Mouse (Mus musculus) macrophage (primary cell): ENCODE measurements around the gene Gm49661. TPM values are rescaled to one million over a fixed set of nuclear protein-coding genes. Genes with fewer than 3 reads are reported as not detected.

Source experiments
- H3K27ac ChIP-seq: fragments of 350-480 bp; formaldehyde crosslinking; 2 replicates; pipeline ENCODE4 v1.9.0; 2021
- H3K36me3 ChIP-seq: fragments of 350-480 bp; formaldehyde crosslinking; 2 replicates; pipeline ENCODE4 v1.9.0; 2021; ENCODE audit errors: inconsistent target
- H3K4me3 ChIP-seq: fragments of 350-480 bp; formaldehyde crosslinking; 2 replicates; pipeline ENCODE4 v1.9.0; 2021; ENCODE audit errors: inconsistent target
- H3K79me2 ChIP-seq: fragments of 350-480 bp; formaldehyde crosslinking; 2 replicates; pipeline ENCODE4 v1.9.0; 2021; ENCODE audit errors: inconsistent target
- WGBS: methylation state at CpG from one replicate; pipeline ENCODE4 v1.1.7; 2026; ENCODE audit warnings: inconsistent platforms; ENCODE audit not compliant: missing documents; 5-methylcytosine and 5-hydroxymethylcytosine counted together
- polyA plus RNA-seq: library from polyadenylated mRNA; stranded (reverse); fragments of 250-400 nt; gene quantifications from 3 replicates; pipeline ENCODE4 v1.2.4, GENCODE M21; 2018; ENCODE audit warnings: inconsistent platforms

Gene Gm49661
- polyA plus RNA-seq, 1 experiment from 2014 or later, result not detected

- Histone ChIP-seq H3K4me3 (peak overlapping the region; percentile 42; the same call in 1 of the 2 replicates), H3K36me3 (no peaks in the 10 kb centered on the region), H3K79me2 (no peaks in the 10 kb centered on the region), H3K27ac (peak overlapping the region; percentile 55; the same call in 1 of the 2 replicates)
- WGBS, result 42% methylated on average over 15 of the region's 15 CpGs
These were observed 20.1 kb upstream of the Gm49661 start for GRCm38 (mm10) chr8:84989311-84989731.

- WGBS, result 95% methylated on average over 2 of the region's 2 CpGs
- no peaks in the 10 kb centered on the region for H3K79me2 ChIP-seq
- H3K36me3 ChIP-seq, result no peaks in the 10 kb centered on the region
- no peak overlapping the region for H3K27ac ChIP-seq
- H3K4me3 ChIP-seq, result no peak overlapping the region
These were observed 18.7 kb upstream of the Gm49661 start for GRCm38 (mm10) chr8:84987903-84988302.

GRCm38 (mm10) chr8:84987388-84987787 lies 18.2 kb upstream of the Gm49661 start:
- Histone ChIP-seq H3K27ac (no peak overlapping the region), H3K79me2 (no peaks in the 10 kb centered on the region), H3K36me3 (no peaks in the 10 kb centered on the region), H3K4me3 (no peak overlapping the region)
- 96% methylated on average over 5 of the region's 5 CpGs for WGBS

GRCm38 (mm10) chr8:84986379-84986945 lies 17.2 kb upstream of the Gm49661 start:
- no peaks in the 10 kb centered on the region for H3K79me2 ChIP-seq
- WGBS, result 47% methylated on average over 8 of the region's 8 CpGs
- peak overlapping the region; percentile 28; the same call in 1 of the 2 replicates for H3K4me3 ChIP-seq
- H3K36me3 ChIP-seq, result no peaks in the 10 kb centered on the region
- H3K27ac ChIP-seq, result peak overlapping the region; percentile 90

- Histone ChIP-seq H3K79me2 (no peaks in the 10 kb centered on the region), H3K4me3 (peak overlapping the region; percentile 28), H3K36me3 (no peaks in the 10 kb centered on the region), H3K27ac (peak overlapping the region; percentile 90)
- under 1% methylated on average over 52 of the region's 53 CpGs for WGBS
These were observed 16.6 kb upstream of the Gm49661 start for GRCm38 (mm10) chr8:84985684-84986378.

GRCm38 (mm10) chr8:84985049-84985683 lies 15.9 kb upstream of the Gm49661 start:
- peak overlapping the region; percentile 28 for H3K4me3 ChIP-seq
- peak overlapping the region; percentile 90 for H3K27ac ChIP-seq
- 3% methylated on average over 23 of the region's 23 CpGs for WGBS
- no peaks in the 10 kb centered on the region for H3K79me2 ChIP-seq
- no peaks in the 10 kb centered on the region for H3K36me3 ChIP-seq

- Histone ChIP-seq H3K4me3 (0 out of 2 replicates have a peak overlapping the region, but pooled peaks have one; percentile 28), H3K79me2 (no peaks in the 10 kb centered on the region), H3K27ac (peak overlapping the region; percentile 90), H3K36me3 (no peaks in the 10 kb centered on the region)
- 40% methylated on average over 16 of the region's 16 CpGs for WGBS
These were observed 15.2 kb upstream of the Gm49661 start for GRCm38 (mm10) chr8:84984294-84985048.

- WGBS, result 11% methylated on average over 3 of the region's 3 CpGs
- Histone ChIP-seq H3K4me3 (no peak overlapping the region), H3K27ac (peak overlapping the region; percentile 92), H3K79me2 (peaks cover 8% of the 10 kb centered on the region; the same call in 1 of the 2 replicates), H3K36me3 (no peaks in the 10 kb centered on the region)
These were observed 13.3 kb upstream of the Gm49661 start for GRCm38 (mm10) chr8:84982499-84983011.

GRCm38 (mm10) chr8:84981644-84982498 lies 12.6 kb upstream of the Gm49661 start:
- H3K4me3 ChIP-seq, result no peak overlapping the region
- WGBS, result 26% methylated on average over 15 of the region's 15 CpGs
- peak overlapping the region; percentile 92 for H3K27ac ChIP-seq

GRCm38 (mm10) chr8:84980622-84981358 lies 11.6 kb upstream of the Gm49661 start:
- Histone ChIP-seq H3K4me3 (peak overlapping the region; percentile 34), H3K36me3 (no peaks in the 10 kb centered on the region), H3K79me2 (peaks cover 18% of the 10 kb centered on the region), H3K27ac (peak overlapping the region; percentile 92)
- WGBS, result 29% methylated on average over 11 of the region's 11 CpGs

More at GRCm38 (mm10) chr8:84981644-84982498, 12.6 kb upstream of the Gm49661 start:
- H3K36me3 ChIP-seq, result no peaks in the 10 kb centered on the region
- peaks cover 15% of the 10 kb centered on the region for H3K79me2 ChIP-seq

- no peaks in the 10 kb centered on the region for H3K36me3 ChIP-seq
These were observed 10.6 kb upstream of the Gm49661 start for GRCm38 (mm10) chr8:84979599-84980421.

GRCm38 (mm10) chr8:84978248-84978940 lies 9.2 kb upstream of the Gm49661 start, which contains the start of gene Junb:
TSS of gene Junb (minus strand) at chr8:84978718.
- peak within 1 kb of the TSS; percentile 92 for H3K27ac ChIP-seq
- WGBS, result under 1% methylated on average over 56 of the region's 63 CpGs
- peak within 1 kb of the TSS; percentile 78 for H3K4me3 ChIP-seq
- peaks cover 18% of the 10 kb centered on the region for H3K79me2 ChIP-seq
- H3K36me3 ChIP-seq, result peaks cover 2% of the 10 kb centered on the region; the same call in 1 of the 2 replicates

More at GRCm38 (mm10) chr8:84979599-84980421, 10.6 kb upstream of the Gm49661 start:
- peak overlapping the region; percentile 34; the same call in 1 of the 2 replicates for H3K4me3 ChIP-seq
- H3K79me2 ChIP-seq, result peaks cover 18% of the 10 kb centered on the region
- WGBS, result 3% methylated on average over 35 of the region's 42 CpGs
- H3K27ac ChIP-seq, result peak overlapping the region; percentile 92
